Comparison of ENCODE assay signal across 8 mouse cellular contexts in genomic region chr17:13555311-13556059, GRCm38 (mm10).
DNase-seq lines count a peak whose midpoint lies in the region; ATAC-seq and TF ChIP-seq lines count a peak whose summit lies in the region.
"Not testable (repeated sequence)": the region's sequence is repeated elsewhere in the genome, so short reads cannot be mapped to it uniquely, and the experiment has no call there.

No protein-coding gene starts in this region.

- H3K27ac ChIP-seq in embryonic facial prominence, embryonic 13.5 days: 0 out of 2 replicates have a peak overlapping the region, but pooled peaks have one; percentile 8
- H3K27ac ChIP-seq in heart, adult 2 months: peak overlapping the region; percentile 71
- peak overlapping the region; percentile 85 for H3K27ac ChIP-seq in intestine, embryonic 15.5 days
- H3K27ac ChIP-seq in lung, embryonic 15.5 days: peak overlapping the region; percentile 83

- not testable (repeated sequence) for H3K79me2 ChIP-seq in heart, adult 2 months (replicated peaks; ENCODE audit: control insufficient read depth, insufficient read depth, low read length)

- not testable (repeated sequence) for H3K36me3 ChIP-seq in embryonic facial prominence, embryonic 13.5 days; heart, adult 2 months (ENCODE audit: control insufficient read depth, insufficient read depth, low read length); intestine, embryonic 15.5 days; lung, embryonic 15.5 days

- intact Hi-C loops in heart, adult 2 months (cut with DNase I): not testable (repeated sequence)

- not testable (repeated sequence) for H3K4me1 ChIP-seq in embryonic facial prominence, embryonic 13.5 days; heart, adult 2 months (ENCODE audit: control insufficient read depth, insufficient read depth, low read length); intestine, embryonic 15.5 days (replicated peaks)
- H3K4me1 ChIP-seq in lung, embryonic 15.5 days: peaks cover 13% of the 10 kb centered on the region

- DNase-seq in Patski (ENCODE audit: low read depth, low spot score): peak; percentile 31
- peak; percentile 68 to 82 for DNase-seq in heart, adult 2 months
- DNase-seq in kidney, postnatal 10 days: peak; percentile 94
- DNase-seq in retina, postnatal 1 day: peak; percentile 15
- DNase-seq in urinary bladder, postnatal 25 days (ENCODE audit: low spot score): peak; percentile 63

- TF ChIP-seq EP300 in heart, adult 2 months (IDR thresholded peaks at IDR 0.05; ENCODE audit: insufficient read depth, low read depth, low read length): not testable (repeated sequence)

- not testable (repeated sequence) for H3K4me2 ChIP-seq in embryonic facial prominence, embryonic 13.5 days; lung, embryonic 15.5 days
- peak overlapping the region; percentile 24; the same call in 1 of the 2 replicates for H3K4me2 ChIP-seq in intestine, embryonic 15.5 days (replicated peaks)

- 28% methylated on average over 9 of the region's 9 CpGs for WGBS in embryonic facial prominence, embryonic 13.5 days
- 21% methylated on average over 9 of the region's 9 CpGs for WGBS in heart, adult 2 months
- 17% methylated on average over 9 of the region's 9 CpGs for WGBS in intestine, embryonic 15.5 days
- WGBS in lung, embryonic 15.5 days: 17% methylated on average over 9 of the region's 9 CpGs

- TF ChIP-seq POLR2A in heart, adult 2 months (IDR thresholded peaks at IDR 0.05; ENCODE audit: insufficient read depth, low read depth, low read length): not testable (repeated sequence)

- H3K27me3 ChIP-seq in Patski; embryonic facial prominence, embryonic 13.5 days; heart, adult 2 months (ENCODE audit: control insufficient read depth, insufficient read depth, low read length); intestine, embryonic 15.5 days (replicated peaks); lung, embryonic 15.5 days: not testable (repeated sequence)

- in situ Hi-C loops in Patski (cut with MboI; ENCODE audit: low pct_unique_long_range_greater_than_20kb): not testable (repeated sequence)

- not testable (repeated sequence) for H3K4me3 ChIP-seq in embryonic facial prominence, embryonic 13.5 days; heart, adult 2 months; intestine, embryonic 15.5 days (replicated peaks); lung, embryonic 15.5 days

- CTCF ChIA-PET in Patski (lab: Charles Lee): not testable (repeated sequence)

- H3K9ac ChIP-seq in embryonic facial prominence, embryonic 13.5 days; heart, adult 2 months (ENCODE audit: low read depth, low read length); intestine, embryonic 15.5 days; lung, embryonic 15.5 days: not testable (repeated sequence)

- TF ChIP-seq CTCF in Patski (IDR thresholded peaks at IDR 0.05); heart, adult 2 months (IDR thresholded peaks at IDR 0.05): not testable (repeated sequence)

- POLR2A ChIA-PET in Patski (lab: Charles Lee): not testable (repeated sequence)

- H3K9me3 ChIP-seq in embryonic facial prominence, embryonic 13.5 days: peaks cover 11% of the 10 kb centered on the region
- not testable (repeated sequence) for H3K9me3 ChIP-seq in intestine, embryonic 15.5 days; lung, embryonic 15.5 days

- peak; percentile 42 for ATAC-seq in Patski
- not testable (repeated sequence) for ATAC-seq in embryonic facial prominence, embryonic 13.5 days (ENCODE audit: insufficient number of reproducible peaks, insufficient read depth, low FRiP score, low TSS enrichment, low read depth)
- ATAC-seq in intestine, embryonic 15.5 days: peak; percentile 94
- peak; percentile 28; the same call in 1 of the 2 replicates for ATAC-seq in lung, embryonic 15.5 days (ENCODE audit: borderline replicate concordance, extremely low read depth, low FRiP score, low TSS enrichment)

Comparison
In these comparisons a context has a peak if more than half of its experiments do, and no peak if none do; other contexts are left out.
1. DNase-seq: peak in every context shown above with its lines; median percentile 94 in kidney, postnatal 10 days; 75 in heart, adult 2 months; 63 in urinary bladder, postnatal 25 days; 31 in Patski; 15 in retina, postnatal 1 day.
2. H3K27ac ChIP-seq: peak in every context shown above with its lines; median percentile 85 in intestine, embryonic 15.5 days; 83 in lung, embryonic 15.5 days; 71 in heart, adult 2 months; 8 in embryonic facial prominence, embryonic 13.5 days.